Mouse (Mus musculus) urinary bladder, postnatal 14 days (tissue): ENCODE data around the gene Pdcd10.

Experiments used
- DNase-seq: peaks from one replicate; pipeline ENCODE4 v3.0.0; 2021; ENCODE audit warnings: low spot score

The Pdcd10 gene

GRCm38 (mm10) chr3:75556695-75557291 is at the start of gene Pdcd10:
Pdcd10 (minus strand) TSS chr3:75556856.
- DNase-seq, result peak; percentile 99

DNA sequence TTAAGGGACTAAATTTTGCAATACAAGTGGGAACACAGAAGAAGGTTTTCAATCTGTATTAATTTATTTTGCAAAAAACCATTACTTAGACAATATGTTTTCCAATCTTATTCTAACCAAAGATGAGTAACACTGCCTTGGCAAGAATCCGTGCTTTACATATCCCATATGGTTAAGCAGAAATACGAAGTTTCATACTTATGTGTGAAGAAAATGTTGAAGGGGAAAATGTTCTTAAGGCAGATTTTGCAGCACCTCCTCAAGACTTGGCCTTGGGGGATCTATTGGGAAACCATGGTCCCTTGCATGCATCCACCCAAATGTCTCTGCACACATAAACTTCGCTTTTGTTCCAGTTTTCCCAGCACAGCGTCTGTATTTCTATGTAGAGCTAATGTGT is 28.2 kb upstream of the Pdcd10 start:
- no peak for DNase-seq

GRCm38 (mm10) chr3:75583293-75583692 is 26.6 kb upstream of the Pdcd10 start:
- no peak for DNase-seq

- DNase-seq, result peak; percentile 6
Observed at GRCm38 (mm10) chr3:75579352-75579751, 22.7 kb upstream of the Pdcd10 start.

GRCm38 (mm10) chr3:75575582-75575981 is 18.9 kb upstream of the Pdcd10 start:
- no peak for DNase-seq

- DNase-seq, result no peak
Observed at GRCm38 (mm10) chr3:75574074-75574473, 17.4 kb upstream of the Pdcd10 start.

GRCm38 (mm10) chr3:75557292-75557691 is 636 bp upstream of the Pdcd10 start, which contains the start of gene Serpini1:
Serpini1 (plus strand) TSS chr3:75557547.
- DNase-seq, result peak; percentile 88

- DNase-seq, result no peak
Observed at GRCm38 (mm10) chr3:75556121-75556694, 448 bp downstream of the Pdcd10 start.

DNA sequence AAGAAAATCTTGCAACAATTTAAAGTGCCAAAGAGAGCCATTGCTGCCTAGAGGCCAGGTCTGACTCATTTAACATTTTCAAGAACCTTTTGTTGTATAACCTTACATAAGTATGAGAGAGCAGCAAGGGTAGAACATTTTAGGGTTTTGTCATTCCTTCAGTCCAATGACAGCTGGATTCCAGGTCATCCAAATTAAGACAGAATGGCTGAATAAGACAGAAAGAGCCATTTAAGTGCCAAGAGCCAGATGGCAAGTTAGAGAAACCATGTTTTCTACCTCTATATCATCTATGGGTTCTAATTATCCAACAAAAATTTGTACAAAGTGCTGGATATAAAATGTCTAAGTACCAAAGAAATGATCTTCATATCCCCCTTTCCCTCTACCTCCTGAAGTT is 5.4 kb downstream of the Pdcd10 start:
- DNase-seq, result no peak

DNA sequence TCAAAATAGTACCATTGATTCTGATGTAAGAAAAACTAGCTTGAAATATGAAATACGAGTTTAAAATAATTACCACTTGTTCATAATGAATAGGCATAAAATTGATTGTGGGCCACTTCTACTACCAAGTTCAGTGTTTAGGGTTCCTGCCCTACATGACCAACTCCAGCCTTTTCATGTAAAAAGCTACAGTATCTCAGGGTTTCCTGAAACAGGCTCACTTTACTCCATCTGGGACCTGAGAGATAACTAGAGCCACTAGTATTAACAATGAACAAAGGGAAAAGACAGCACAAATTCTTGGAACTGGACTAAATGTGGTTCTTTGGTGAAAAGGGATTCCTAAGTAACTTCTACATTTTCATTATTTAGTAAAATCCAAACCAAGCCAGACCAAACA is 12.4 kb downstream of the Pdcd10 start:
- DNase-seq, result no peak

DNA sequence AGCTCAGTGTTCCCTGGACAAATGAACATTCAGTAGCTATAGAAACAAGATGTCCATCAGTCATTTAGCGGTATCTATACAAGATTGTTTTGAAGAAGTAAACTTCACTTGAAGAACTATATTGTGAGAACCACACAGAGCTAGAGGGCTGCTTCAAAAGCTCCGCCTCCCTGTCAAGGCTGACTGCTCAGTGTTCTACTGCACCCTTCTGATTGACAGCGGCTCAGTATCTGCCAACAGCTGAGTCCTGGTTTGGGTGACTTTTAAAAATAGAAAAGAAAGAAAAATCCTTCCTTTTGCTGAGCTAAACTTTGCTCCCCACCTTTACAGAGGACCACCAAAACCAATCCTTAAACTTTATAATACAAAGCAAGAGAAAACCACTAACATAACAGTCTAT is 13.8 kb downstream of the Pdcd10 start:
- DNase-seq, result no peak

- DNase-seq, result no peak
Observed at GRCm38 (mm10) chr3:75541259-75541658, 15.4 kb downstream of the Pdcd10 start.

GRCm38 (mm10) chr3:75534045-75534834 is 22.4 kb downstream of the Pdcd10 start:
- no peak for DNase-seq

- no peak for DNase-seq
Observed at GRCm38 (mm10) chr3:75531074-75531473, 25.6 kb downstream of the Pdcd10 start.

DNA sequence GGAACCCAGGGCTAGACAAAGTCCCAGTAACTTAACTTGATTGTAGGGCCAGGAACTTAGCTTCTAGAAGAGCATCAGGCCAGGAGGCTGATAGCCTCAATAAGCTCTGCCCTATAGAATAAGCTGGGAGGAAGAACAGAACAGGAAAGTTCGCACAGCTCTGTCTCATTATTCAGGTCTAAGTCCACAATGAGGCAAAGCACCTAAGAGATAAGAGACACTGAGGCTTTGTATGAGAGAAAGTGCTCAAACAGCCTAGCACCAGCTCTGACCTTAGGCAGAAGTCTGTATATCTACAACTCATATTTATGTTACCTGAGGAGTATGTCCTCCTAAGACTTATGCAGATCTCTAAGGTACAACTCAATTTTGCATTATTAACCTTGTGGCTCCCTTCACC is 34.1 kb downstream of the Pdcd10 start:
- no peak for DNase-seq

- no peak for DNase-seq
Observed at GRCm38 (mm10) chr3:75521314-75521713, 35.3 kb downstream of the Pdcd10 start.

DNA sequence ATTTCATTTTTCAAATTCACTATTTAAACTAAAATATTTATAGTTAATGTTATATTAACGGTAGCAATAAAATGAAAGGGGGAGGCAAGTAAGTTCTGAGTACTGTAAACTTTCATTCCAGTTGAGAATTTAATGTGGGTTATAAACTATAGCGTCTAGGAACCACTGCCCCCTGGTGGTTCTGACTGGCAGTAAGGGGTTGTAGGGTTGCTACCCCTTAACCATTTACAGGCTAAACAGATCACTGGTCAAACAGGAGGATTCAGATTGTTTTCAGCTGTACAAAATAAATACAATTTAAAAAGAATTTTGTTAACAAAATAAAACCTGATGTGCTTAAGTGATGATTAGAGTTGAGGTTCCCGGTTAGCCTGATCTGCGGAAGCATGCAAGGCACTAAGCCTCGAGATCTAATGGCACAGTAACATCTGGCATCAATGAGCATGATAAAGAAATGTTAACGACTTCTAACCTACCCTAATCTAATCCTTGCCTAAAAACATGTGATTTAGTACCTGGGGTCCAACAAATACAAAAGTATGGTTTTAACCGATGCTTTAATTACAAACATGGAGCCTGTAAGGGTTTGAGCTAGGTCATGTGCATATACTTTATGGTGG is 38.9 kb downstream of the Pdcd10 start:
- peak; percentile 39 for DNase-seq

DNA sequence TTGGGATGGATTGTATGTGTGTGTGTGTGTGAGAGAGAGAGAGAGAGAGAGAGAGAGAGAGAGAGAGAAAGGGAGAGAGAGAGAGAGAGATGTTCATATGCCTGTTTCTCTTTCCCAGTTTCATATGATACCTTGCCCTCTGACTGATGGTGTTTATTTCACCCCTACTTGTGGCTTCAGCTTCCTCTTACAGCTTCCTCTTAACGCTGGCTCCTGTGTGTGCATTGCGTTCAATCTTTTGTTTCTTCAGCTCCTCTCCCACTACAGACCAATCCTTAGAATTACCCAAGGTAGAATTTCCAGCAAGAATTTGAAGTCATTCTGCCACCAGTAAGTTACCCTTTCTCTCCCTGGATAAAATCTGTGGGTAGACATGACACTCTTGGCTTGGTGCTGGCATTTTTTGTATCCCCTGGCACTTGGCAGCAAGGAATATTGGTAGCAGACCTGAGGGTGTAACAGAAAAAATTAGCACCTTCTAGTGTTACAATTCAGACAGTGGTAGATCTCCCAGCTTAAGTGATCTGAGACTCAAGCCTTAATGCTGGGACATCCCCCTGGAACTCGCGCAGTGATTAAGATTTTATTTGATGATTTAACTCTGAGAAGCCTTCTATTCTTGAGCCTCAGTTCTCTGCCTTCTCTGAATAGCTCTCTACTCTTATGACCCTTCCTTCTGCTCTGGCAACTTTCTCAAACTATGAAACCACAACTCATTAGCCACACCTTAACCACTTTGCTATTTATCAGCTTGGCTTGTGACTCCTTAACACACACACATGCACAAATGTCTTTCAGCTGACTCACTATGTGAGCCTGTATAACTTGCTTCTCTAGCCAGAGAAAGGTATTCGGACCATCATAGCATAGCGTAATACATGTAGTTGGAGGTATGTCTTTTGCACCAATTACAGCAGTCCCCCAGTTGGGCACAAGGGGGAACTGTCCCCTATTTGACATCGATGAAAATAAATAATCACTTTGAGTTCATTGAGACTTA is 57.4 kb downstream of the Pdcd10 start:
- DNase-seq, result peak; percentile 4

GRCm38 (mm10) chr3:75492913-75493312 is 63.7 kb downstream of the Pdcd10 start:
- no peak for DNase-seq

DNA sequence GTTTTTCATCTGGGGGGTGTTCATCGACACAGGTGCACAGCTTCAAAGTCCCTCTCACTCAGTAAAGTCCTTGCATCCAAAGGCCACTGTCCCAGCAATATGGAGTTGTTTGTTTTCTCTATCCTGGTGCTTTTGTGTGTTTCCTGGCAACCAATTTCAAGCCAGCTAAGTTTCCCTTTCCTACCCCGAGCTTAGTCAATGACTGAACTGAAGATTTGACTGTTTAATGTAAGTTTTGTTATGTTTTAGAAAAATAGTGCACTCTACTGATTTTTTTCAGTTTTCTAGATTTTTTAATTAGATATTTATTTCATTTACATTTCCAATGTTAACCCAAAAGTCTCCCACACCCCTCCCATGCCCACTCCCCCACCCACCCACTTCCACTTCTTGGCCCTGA is 74.6 kb downstream of the Pdcd10 start, which contains the start of gene Wdr49:
Gene Wdr49, minus strand, starts transcription at position 101 of the 400 bp plus-strand sequence.
- no peak for DNase-seq

DNA sequence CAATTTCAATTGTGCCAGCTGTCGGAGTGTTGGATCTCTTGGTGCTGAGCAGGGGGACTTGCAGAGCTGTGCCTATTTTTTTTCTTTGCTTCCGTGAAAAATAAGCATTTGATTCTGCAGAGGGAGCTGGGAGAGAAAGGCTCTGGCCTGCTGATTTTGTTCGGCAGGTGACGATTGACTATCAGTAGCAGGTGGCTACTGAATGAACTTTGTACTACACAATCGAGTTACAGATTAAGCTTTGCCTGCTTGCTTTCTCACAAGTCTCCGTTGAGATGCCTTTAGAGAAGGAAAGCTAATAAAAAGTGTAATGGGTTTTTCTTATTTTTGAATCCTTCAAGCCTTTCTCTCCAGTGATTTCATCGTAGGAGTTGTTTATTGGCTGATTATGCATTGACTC is 81.5 kb downstream of the Pdcd10 start:
- DNase-seq, result no peak
